Mouse (Mus musculus): ENCODE results near the gene Gmds.

Gene Gmds

DNA sequence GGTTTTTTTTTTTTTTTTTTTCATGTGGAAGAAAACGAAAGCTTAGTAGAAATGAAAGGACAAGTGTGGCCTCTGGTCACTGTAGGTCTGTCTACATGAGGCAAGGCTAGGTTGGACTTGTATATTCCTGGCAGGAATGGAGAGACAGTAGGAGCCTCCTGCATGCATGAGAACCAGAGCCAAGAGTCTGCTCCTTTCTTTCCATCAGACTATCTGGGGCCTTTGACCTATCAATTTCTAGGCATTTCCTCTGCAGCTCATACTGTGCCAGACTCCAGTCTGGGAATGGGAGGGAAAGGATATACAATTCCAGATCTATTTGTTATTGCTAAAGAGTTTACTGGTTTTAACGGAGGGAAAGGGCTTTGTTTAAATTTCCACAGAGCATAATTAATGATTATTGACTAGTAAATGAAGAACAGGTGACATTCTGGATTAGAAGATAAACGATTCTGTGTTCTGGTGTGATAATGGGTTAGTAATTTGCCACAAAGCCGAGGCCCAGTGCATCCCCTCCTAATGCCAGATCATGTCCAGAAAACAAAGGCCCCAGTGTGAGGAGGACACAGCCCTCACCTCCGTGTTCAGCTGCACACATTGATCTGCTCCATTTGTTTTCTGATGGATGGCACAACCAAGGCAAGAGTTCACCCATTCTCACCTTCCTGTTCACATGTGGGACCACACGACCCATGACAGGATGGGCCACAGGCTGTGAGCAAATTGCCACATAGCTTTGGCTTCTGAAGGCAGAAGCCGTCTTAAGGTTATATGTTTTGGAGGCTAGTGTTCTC lies 394.9 kb downstream of the Gmds start:
- DNase-seq: no peak

DNA sequence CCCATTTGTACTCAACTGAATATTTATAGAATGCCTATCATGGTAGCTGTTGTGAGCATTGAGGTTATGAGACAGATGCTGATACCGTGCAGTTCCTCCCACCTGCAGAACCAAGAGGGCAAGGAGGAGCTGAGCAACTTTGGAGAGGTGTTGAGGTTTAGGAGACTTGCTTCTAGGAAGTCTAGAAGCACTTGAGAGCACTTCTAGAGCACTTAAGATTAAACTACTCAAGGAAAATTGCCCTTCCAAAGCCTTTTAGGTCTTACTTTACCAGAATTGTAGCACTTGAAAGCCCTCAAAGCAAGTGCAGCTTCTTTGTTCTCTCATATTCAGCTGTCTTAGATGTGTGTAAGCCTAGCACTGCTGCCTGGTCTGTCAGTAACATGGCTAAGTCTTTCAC lies 409.2 kb downstream of the Gmds start:
- no peak for DNase-seq

DNA sequence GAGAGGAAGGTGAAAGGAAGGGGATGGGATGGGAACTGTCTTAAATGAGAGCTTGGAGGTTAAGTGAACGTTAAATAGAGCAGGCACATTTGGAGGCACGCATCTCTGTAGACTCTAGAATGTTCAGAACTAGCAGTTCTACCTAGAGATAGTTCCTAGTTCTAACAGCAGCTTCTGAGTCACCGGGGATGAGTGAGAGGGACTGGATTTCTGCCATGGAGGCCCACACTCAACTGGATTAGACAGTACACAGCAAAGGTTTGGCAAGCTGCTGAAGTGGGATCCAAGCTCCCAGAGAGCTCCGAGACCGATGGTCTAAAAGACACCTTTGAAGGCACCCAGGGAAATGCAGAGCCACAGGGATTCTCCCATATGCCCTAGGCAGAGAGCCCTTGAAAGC lies 411.9 kb downstream of the Gmds start:
- no peak for DNase-seq

DNA sequence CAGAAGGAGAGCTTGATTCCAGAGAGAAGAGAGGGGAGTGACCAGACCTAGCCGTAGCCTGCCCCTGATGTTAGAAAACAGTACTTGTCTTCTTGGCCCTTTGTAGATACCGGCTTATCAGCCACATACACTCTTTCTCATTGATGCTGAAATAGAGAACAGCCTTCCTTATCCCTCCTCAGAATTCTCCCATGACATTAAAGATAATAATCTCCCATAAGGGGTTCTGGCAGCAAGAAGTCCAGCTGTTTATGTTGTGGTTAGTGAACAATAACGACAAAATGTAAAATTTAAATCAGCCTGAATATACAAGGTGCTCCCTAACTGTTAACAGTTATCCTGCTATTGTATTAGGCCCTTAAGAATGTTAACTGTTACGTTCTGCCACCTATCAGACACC lies 414.0 kb downstream of the Gmds start:
- DNase-seq: no peak

DNA sequence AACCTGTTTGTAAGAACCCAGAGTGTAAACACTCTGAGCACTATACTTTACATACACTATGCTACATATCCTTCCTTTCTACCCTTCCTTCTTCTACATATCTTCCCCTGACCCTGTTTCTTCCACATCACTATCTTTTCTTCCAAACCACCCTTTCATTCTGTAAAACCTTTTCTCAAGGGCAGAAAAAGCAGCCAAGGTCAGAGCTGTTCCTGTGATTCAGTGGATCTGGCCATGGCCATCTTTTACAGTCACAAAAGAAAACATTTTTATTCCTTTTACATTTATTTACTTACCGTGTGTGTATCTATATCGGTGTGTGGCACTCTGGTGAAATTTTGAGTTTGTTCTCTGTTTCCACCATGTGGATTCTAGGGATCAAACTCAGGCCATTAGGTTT lies 418.8 kb downstream of the Gmds start:
- DNase-seq: no peak

DNA sequence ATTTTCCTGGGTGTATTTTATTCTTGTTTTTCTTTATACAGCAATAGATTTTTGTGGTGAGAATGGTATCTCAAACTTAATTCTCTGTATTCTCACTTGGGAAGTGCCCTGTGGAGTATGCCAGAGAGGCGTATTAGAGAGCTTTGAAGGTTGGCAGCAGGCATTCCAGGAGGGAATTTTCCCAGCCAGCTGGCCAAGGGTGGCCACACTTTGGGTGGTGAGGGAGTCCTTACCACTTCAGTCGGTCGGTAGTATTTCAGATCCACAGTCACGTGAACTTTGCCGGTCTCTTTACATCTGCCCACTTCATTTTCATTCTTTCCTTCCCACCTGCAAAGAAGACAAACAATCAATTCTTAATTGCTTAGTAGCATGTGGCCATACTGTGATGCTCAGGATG lies 421.2 kb downstream of the Gmds start:
- DNase-seq: no peak

DNA sequence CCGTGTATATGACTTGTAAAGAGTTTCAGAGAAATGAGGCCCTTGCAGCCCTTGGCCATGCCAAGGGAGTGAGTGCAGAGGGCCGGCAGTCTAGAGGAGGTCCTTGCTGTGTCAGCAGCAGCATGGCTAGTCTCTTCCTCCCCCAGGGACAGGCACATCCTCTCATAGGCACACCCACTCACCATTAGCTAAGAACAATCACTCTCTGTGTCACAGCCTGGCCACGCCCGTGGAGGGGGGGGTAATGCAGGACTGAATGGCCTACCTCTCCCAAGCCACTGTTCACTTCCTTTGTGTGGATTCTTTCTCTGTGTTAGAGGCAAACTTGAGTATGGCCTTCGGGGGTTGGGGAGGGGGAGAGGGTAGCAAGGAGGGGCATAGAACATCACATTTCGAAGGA lies 422.8 kb downstream of the Gmds start:
- no peak for DNase-seq

DNA sequence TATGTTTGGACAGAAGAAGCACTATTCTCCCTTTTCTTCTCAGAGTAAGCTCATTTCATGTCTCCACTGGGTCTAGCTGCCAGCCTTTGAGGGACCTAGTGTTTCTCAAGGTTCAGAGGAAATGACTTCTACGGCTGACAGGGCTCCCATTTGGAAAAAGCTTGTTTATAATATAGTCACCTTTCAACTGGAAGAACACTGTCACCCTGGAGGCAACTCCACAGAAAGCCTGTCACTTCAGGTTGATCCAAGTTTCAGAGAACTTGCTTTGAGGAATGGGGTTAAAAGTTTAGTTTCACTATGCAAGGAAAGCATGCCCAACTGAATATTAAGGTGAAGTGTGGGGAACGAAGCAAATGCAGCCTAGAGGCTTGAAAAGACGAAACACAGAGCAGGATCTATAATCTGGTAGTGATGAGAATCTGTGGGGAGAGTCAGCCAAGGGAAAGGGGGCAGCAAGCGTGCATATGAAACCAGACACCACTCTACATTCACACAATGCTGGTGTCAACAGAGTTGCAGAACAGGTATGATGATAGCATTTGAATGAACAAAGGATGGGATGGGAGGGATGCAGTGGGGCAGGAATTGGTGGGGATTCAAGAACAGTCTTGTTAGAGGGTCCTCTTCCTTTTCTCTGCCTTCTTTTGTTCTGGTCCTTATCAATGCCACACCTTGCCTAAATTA lies 423.5 kb downstream of the Gmds start:
- no peak for DNase-seq

DNA sequence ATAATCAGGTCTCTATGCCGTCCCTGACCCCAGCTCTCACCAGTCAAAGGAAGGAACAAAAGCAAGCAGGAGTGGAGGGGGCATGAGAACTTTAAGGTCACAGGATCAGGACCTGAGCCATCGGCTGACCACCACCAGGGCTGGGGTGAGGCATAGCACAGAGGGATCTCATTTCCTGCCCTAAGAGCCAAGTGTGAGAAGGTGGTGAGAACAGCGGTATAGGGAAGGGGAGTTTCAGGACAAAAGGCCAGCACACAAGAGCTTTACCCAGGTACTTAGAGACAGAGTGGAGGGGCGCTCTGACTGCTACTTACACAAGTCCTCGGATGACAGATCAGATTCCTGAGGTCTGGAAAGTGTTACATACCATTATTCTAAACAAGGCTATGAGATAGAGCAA lies 426.6 kb downstream of the Gmds start:
- DNase-seq: no peak

DNA sequence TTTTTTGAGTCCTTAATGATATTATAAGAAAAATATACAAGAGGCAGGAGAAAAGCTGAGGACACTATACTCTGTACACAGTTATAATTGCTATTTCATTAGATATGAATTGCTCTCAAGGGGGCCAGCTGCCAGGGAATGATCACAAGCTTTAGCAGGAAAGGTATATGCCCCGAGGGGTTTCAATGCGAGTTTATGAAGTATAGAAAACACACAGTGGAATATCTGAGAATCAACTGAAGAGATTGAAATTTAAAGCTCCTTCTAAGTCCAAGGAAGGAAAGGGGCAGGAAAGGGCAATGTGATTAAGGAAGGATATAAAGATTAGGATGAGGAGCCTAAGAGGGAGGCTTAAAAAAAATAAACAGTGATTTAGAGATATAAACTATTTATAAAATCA lies 427.2 kb downstream of the Gmds start:
- DNase-seq: no peak

DNA sequence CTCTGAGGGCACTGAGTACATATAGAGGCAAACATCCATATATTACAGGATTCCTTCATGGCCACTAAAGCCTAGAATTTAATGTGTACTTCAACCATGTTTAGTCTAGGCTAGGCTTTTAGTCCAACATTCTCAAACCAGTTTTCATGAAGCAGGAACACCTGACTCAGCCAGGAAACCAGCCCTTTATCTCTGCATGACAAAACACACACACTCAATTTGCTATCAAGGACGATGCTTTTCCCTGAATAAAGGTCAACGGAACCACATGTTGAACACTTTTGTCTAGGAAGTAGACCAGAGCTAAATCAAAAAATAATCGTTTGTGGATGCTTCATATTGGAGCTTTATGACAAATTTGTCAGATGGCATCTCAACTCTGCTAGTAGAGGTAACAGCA lies 429.5 kb downstream of the Gmds start:
- no peak for DNase-seq

DNA sequence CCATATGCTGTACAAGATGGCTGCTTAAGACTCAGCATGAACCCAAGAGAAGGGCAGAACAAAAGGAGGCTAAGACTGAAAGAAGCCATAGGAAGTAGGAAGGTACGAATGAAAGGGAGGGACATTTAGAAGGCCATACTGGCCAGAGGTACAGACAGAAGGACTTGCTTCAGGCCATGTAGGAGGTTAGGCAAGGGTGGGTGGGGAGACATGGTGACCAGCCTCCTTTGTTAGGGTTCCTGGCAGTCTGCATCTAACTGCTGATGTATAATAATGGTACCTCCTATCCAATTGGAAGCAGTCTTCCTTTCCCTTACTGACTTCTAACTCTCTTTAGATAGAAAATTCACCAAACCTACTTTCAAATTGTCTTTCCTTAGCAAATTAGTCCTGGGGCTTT lies 432.0 kb downstream of the Gmds start:
- DNase-seq: no peak

DNA sequence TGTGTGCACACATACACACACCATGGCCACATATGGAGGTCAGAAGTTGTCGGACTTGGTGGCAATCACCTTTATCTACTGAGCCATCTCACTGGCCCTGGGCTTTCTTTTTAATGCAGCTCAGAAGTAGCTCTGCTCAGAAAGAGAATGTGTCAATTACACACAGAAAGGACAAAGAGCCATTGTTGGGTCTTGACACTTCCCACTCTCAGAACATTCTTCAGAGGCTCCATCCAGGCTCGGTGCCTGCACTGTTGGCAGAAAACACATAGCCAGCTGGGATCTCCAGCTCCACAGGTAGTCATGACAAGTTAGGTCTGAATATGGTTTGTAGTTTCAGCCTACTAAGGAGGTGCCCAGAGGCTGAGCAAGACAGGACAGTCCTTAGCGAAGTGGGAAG lies 438.3 kb downstream of the Gmds start:
- DNase-seq: no peak

DNA sequence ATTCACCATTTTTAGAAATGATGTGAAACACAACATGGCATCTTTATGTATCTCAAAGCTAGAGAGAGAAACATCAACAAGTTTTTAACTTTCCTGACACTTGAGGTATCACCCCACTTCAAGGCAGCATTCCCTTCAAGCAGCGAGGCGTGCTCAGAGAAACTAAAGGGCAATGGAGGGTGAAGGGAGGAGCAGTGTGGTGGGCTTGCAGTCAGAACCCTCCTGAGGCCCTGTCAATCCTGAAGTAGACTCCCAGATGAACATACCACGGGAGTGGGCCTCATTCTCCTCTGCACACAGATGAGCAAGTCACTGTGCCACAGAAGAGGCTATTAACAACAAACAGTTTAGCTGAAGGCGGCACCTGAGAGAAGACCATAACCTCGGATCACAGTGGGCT lies 439.1 kb downstream of the Gmds start:
- DNase-seq: no peak

DNA sequence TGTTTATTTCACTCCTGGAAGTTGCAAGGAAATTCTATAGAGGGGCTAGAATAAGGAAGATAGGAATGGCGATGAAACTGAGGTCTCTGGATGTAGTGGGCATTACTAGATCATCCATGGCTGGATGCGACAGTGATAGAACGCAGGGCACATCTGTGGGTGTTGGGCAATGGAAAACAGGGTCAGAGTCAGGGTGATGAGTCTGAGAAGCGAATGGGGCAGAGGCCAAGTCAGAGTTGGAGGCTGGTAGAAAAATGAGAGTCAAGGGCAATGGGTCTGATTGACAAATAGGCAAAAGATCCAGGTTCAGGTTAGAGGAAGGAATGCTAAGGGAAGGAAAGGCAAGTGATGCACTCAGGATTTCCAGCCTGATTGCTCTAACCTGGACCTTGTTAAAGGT lies 441.0 kb downstream of the Gmds start:
- DNase-seq: no peak

DNA sequence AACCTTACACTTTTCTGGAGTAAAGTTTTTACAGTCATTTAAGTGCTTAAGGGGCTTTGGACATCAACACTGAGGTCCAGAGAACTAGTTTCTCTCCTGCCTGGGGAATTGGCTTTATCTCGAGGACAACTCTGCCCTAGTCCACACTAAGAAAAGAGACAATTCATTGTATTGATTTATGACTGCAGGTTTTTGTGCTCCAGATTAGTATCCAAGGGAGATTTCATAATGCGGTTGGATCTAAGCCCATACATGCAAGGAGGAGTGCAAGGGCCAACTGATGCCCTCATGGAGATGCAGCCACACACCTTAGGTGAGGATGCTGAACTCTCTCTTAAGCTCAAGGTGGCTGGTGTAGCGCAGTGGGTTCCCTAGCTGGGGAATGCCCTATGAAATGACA lies 444.0 kb downstream of the Gmds start:
- no peak for DNase-seq

DNA sequence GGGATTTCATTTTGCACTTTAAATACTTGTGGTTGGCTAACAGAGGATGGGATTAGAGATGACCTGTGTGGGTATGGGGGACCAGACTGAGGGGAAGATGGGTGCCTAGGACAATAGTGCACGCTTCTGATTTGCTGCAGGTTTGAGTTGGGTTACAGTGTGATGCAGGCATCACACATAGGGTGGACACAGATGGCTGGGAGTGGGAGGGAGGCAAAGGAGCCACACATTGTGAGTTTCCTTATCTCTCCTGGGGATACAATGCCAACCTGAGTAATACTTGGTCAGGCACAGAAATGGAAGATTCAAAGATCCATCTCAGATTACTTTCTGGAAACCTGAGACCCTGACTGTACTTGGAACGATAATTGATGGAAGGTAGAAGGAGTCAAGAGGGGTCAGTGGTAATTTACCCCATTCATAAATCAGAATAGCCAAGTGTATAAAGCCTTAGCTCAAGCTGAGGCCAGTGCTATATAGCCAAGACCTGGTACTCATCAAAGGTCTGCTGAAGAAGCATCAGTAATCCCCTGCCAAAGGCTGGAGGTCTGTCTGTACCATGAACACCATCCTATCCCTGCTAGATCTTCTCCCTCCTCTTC lies 445.5 kb downstream of the Gmds start:
- DNase-seq: no peak

DNA sequence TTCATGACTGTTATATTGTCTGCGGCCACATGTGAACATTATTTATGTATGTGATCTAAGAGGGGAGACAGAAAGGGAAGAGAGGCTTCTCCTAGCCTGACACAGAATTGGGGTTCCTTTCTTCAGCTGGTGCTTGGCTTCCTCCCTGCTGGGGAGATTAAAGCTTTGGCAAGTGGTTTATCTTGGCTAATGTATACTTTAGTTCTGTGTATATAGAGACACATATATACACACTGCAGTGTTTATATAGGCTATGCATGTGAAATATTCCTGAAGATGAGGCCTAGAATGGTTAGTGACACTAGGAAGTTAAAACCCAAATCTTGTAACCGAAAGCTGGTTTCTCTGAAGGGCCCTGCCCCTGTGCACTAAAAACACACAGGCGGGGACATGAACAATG lies 450.0 kb downstream of the Gmds start:
- no peak for DNase-seq

DNA sequence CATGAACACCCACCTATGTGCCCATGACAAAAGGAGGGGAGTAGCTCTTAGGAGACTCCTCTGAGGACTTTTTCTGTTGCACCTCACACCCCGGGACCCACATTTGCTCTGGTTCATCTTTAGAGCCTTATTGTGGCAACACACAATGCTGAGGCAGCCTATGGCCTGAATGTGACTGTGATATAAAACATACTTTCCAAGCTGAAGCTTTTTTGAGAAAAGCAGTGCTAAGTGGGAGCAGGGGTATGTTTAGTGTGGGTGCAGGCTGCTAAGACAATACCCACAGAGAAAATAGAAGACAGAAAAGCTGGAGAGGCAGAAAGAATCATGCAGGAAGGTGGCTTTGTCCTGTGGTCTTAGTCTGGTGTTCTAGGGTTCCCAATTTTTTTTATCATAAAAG lies 452.8 kb downstream of the Gmds start:
- no peak for DNase-seq

DNA sequence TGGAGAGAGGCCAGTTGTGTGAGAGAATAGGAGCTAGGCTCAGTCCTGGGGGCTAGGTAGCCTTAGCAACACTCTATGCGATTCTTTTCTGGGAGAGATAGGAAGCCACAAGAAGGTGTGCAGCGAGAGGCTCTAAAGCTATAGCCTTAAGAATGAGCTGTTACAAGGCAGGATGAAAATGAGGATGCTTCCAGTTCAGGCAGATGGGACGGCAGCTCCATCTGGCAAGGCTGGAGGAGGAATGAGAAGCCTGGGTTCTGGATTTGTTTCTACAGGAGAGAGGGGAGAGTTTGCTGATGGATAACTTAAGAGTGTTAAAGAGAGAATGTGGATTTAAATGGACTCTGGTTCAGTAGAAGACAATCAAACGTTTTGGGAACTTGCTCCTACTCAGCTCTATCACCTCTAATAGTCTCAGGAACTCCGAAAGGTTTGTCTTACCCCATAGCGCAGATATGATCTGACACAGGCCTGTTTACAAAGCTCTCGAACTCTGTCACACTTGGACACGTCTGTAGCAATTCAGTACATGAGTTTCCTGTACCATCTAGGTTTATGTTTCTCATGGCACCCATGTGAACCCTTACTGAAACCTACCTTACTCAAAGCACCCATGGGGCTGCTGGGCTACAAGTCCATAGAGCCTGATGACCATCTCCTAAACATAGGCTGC lies 459.6 kb downstream of the Gmds start:
- no peak for DNase-seq

DNA sequence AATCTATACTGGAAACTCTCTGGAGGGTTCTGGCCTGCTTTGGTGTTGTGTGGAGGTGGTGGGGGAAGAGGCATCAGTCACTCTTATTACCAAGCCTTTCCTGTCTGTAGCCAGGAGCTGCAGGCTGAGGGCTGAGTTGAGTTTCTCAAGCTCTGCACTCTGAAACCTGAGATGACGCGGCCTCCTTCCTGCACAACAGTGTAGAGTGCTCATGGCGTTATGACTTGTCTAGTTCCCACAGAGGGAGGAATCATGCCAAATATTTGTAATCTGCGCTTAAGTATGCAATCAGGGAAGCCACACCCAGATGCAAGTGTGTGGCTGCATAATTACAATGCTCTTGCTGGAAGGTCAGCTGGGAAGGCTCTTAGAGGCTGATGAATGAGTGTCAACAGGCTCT lies 461.5 kb downstream of the Gmds start:
- DNase-seq: no peak

DNA sequence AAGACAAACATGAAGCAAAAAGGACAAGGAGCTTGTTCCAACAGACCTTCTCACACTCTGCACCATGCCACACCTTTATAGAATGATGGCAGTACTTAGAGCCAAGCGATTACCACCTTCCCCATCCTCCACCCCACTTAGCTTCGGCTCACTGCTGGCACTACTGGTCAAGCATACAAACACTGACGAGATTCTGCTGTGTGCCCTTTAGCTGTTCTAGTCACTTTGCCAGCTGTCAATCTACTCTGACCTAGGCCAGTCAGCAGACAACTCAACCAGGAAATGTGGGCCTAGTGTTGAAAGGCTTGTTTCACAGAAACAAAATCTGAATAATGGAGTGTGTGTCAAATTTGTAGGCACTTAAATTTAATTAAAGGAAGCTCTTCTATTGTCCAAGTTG lies 464.1 kb downstream of the Gmds start:
- no peak for DNase-seq

DNA sequence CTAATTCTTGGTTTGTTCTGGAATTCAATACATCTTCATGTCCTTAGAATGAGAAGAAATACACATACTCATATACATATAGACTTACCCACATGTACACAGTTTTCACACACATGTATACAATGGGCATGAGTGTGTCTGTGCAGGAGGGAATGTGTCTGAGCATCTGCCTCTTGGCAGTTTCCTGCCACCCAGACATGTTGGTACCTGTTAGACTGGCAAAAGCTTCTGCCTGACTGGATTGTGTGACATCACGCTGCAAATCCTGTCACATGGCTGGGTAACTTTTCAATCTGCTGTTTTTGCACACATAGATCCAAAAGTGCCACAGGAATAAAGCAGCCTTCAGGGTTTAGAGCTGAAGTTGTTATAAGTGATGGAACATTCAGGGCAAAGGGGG lies 465.3 kb downstream of the Gmds start:
- DNase-seq: no peak

DNA sequence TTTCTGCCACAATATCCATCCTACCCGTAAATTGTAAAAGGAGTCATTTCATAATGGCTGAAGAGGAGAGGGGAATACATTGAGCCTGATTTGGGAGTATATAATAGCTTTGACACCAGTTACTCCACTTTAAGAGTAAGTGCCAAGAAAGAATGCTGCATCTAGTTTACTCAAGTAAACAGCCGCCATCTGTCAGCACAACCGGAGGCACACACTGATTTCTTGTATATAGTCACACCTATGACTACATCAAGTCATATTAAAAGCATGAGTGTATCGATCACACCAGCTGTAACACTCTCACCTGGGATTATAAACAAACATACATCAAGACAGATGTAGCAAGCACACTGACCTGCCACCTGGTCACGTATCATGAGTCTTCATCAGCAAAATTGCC lies 473.8 kb downstream of the Gmds start:
- DNase-seq: no peak

All from cerebellum, adult 9-11 months (tissue).